Mouse (Mus musculus) left cerebral cortex, adult 8-10 months (tissue): ENCODE data around the gene Prr5l. TPM values are rescaled to one million over a fixed set of nuclear protein-coding genes. Genes with fewer than 3 reads are reported as not detected.
A peak's percentile ranks its signal among the peaks of the same experiment; 100 is the strongest.

Source experiments
- DNase-seq, 2 experiments: peaks; one replicate each; pipeline ENCODE4 v3.0.0; 2022; ENCODE audit warnings: low spot score in 2 of 2
- total RNA-seq, 4 experiments: library from RNA; stranded (reverse); gene quantifications; 2 replicates each; pipeline ENCODE4 v1.2.4; 2022

Gene Prr5l
- total RNA-seq, 4 experiments from 2014 or later = 13.1 to 18.4 (median 13.6) TPM

DNA sequence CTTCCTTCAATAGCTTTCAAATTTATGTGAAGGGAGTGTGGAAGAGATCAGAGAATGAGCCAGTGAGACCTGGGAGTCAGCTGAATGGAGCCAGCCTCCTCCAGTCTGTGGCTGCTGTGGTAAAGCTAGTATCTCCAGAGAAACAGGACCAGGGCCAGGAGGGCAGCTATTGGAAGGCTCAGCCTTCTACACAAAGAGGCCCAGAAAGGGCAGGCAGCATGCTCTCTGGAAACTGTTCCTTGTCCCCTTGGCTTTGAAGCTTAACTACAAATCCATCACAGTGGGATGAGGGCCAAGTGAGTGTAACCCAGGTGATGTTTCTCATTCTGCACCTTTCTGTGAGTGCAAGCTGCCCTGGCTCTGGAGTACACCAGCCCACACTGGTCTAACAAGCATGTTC, 155.0 kb downstream of the Prr5l start:
- DNase-seq = no peak

- no peak for DNase-seq
Observed at GRCm38 (mm10) chr2:101723333-101723881, 159.4 kb downstream of the Prr5l start.

DNA sequence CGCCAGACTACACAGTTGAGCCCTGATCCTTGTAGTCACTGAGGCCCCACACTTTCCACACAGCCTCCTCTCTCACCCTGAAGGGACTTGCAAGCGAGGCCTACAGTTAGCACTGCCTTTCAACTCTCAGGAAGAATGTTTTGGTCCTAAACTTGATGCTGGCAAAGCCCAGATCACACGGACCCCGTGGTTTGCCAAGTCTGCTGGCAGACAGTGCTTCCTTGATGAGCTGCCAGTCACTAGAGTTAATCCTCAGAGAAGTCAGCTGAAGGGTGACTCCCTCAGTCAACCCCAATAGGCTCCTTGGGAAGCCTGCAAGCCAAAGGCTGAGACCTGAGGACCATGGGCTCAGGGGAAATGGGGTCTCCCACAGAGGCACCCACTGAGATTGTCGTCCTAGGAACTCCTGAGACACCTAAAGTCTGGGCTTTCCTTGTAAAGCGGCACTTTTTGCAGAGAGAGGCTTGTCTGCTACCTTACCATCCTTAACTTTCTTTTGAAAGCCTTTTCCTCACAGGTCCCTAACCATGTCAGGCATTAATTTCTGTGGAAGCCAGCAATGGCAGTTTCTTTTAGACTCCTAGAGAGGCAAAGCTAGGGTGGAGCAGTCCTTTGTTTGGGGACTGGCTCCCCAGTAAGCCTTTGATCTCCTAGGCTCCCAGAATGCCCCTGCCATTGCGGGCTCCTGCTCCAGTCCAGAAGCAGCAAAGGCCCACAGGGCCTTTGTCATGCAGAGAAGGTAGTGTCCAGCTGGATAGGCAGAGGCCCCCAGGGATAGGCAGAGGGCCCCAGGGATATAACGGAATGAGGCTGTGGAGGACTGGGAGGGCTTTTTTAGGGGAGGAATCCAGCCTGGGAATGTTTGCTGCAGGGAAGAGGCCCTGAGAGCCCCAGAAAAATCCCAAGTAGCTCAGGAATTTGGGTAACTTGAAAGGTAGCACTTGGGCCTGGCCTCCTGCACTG, 160.2 kb downstream of the Prr5l start:
- DNase-seq = no peak

DNA sequence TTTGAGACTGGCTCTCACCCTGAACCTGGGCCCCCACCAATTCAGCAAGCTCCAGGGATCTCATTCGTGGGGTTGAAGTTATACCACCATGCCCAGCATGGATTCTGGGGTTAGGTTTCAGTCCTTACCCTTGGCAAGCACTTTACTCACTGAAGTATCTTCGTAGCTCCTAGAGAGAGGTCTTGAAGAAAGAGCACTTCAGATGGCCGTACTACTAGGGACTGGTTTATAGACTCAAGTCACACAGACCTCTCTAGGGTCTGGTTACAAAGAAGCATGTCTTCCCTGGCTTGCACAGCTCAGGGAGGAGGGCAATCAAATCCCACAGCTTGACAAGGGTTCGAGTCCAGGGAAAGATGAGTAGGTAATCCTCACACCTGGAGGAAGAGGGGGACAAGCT, 161.0 kb downstream of the Prr5l start:
- DNase-seq = no peak

DNA sequence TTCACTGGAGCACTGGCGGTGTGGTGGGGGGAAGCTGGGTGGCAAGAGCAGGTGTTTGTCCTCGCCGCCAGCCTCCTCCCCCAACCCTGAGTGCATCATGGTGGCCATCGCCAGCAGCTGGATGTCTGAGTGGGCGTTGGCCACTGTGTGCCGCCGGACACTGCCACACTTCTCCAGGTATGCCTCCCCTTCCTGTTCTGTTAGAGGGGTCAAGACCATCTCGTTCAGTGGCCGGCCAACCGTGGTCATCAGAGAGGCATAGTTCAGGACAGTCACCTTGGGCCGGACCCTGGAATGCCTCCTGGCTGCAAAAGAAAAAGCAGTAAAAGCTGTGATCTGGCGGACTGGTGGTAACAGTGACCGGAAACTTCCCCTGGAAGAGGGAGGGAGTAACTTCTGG, 165.7 kb downstream of the Prr5l start:
- no peak for DNase-seq

- DNase-seq = no peak
Observed at GRCm38 (mm10) chr2:101715650-101716323, 167.0 kb downstream of the Prr5l start.

GRCm38 (mm10) chr2:101711608-101712007, 171.2 kb downstream of the Prr5l start:
- no peak for DNase-seq

GRCm38 (mm10) chr2:101705941-101706485, 176.8 kb downstream of the Prr5l start:
- DNase-seq = no peak

DNA sequence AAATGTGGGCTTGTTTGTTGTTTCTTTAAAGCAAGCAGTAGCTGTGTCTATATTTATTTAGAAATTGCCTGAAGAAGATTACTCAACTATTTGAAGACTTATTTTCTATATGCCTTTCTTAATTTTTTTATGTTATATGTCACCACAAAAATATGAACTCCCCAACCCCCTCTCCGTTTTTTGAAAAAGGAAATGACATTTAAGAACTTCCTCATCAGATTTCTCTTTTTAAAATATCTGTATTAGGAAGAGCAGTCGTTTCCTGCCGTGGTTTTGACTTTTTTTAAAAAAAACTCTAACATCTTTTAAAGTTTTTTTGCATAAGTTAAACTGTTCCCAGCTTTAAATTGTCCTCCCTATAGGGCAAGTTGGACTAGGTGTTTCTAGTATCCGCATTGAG, 183.5 kb downstream of the Prr5l start:
- no peak for DNase-seq

GRCm38 (mm10) chr2:101695584-101695983, 187.2 kb downstream of the Prr5l start:
- DNase-seq = no peak

DNA sequence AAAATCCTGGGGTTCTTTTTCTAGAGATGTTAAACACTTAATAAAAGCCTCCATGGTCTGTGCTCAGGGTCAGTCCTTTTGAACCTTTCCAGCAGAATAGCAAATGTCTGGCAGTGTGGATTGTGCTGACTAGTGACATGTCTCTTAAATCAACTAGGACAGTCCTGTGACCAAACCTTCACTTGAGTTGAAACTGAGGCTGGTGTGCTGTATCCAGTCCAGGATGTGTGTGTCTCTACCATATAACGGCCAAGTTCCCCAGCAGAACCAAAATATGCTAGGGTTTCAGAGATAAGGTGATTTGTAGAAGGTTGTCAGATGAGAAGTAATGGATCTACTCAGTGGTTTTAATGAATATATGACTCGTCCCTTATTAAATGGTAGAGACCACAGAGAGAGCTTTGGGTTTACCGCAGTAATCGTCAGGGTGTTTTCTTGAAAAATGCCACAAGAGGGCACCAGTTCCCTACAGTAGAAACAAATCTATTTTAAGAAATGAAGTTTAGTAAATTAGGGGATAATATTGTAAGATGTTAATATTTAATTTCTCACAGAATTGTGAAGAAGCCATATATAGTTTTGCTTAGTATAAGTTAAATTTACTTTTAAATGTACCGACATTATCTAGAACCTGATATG, 189.1 kb downstream of the Prr5l start:
- DNase-seq = no peak

DNA sequence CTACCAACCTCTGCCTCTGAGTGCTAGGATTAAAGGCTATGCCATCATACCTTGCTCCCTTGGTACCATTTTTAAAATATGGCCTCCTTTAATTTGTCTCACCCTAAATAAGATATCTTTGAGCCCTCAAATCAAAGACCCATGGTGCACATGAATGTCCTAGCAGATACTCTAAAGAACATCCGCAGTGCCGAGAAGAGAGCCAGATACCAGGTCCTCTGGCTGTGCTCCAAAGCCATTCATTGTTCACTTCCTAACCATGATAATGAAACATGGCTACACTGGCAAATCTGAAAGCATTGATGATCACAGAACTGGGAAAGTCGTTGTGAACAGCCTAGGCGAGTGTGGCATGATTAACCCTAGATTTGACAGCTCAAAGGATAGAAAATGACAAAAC, 189.8 kb downstream of the Prr5l start:
- no peak for DNase-seq

DNA sequence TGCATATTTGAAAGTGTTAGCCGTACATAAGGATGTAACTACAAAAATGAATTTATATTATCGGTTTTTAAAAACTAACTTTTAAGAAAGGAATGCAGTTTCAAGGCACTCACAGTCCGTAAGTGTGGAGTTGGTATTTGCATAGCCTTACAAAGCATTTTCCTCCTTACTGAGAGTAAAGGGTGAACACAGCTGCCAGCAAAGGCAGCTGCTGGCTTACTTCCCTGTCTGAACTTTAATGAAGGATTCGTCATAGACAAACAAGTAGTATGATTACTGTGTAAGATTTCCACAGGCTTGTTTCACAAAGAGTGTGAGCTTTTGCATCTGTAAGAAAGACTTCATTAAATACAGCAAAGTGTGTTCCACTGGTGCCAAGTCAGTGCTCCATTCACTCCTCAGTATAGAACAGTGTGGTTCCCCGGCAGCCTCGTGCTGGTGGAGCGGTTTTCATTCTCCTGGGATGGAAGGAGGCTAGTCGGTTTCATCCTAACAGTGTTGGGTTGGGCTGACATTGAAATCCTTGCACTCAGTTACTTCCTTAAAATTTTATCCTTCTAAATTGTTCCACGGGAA, 192.5 kb downstream of the Prr5l start:
- no peak for DNase-seq

- no peak for DNase-seq
Observed at GRCm38 (mm10) chr2:101688011-101688410, 194.8 kb downstream of the Prr5l start.

DNA sequence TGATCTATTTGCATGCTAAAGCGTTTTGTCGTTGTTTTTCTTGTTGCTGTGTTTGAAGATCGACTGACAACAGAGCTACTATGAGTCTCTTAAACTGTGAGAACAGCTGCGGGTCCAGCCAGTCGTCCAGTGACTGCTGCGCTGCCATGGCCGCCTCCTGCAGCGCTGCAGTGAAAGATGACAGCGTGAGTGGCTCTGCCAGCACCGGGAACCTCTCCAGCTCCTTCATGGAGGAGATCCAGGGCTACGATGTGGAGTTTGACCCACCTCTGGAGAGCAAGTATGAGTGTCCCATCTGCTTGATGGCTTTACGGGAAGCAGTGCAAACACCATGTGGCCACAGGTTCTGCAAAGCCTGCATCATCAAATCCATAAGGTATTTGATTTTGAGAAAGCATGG, 198.4 kb downstream of the Prr5l start:
- no peak for DNase-seq

- no peak for DNase-seq
Observed at GRCm38 (mm10) chr2:101679164-101679784, 203.6 kb downstream of the Prr5l start.

GRCm38 (mm10) chr2:101678236-101679021, 204.4 kb downstream of the Prr5l start, which contains the start of gene Traf6:
Gene Traf6 (plus strand): TSS chr2:101678429.
- peak; percentile 62 to 71 for DNase-seq

- no peak for DNase-seq
Observed at GRCm38 (mm10) chr2:101673547-101673946, 209.3 kb downstream of the Prr5l start.

- DNase-seq = no peak
Observed at GRCm38 (mm10) chr2:101668751-101669150, 214.1 kb downstream of the Prr5l start.

GRCm38 (mm10) chr2:101665703-101666092, 217.1 kb downstream of the Prr5l start:
- no peak for DNase-seq
